Mouse (Mus musculus): Measurements from ENCODE around the gene Tulp1. TPM values are rescaled to one million over a fixed set of nuclear protein-coding genes. Genes with fewer than 3 reads are reported as not detected.

The Tulp1 gene
- polyA plus RNA-seq (2015; fragmentation: Nextera tagmentation; extraction: Ambion mirVana): 0.56 and 0.71 TPM in 2 replicates

GRCm38 (mm10) chr17:28365122-28365521 is at the start of gene Tulp1:
TSS of gene Tulp1 (minus strand) at chr17:28365222.

GRCm38 (mm10) chr17:28350466-28351352 is 14.3 kb downstream of the Tulp1 start, which contains the start of gene Tead3:
TSS of gene Tead3 (minus strand) at chr17:28350817.

DNA sequence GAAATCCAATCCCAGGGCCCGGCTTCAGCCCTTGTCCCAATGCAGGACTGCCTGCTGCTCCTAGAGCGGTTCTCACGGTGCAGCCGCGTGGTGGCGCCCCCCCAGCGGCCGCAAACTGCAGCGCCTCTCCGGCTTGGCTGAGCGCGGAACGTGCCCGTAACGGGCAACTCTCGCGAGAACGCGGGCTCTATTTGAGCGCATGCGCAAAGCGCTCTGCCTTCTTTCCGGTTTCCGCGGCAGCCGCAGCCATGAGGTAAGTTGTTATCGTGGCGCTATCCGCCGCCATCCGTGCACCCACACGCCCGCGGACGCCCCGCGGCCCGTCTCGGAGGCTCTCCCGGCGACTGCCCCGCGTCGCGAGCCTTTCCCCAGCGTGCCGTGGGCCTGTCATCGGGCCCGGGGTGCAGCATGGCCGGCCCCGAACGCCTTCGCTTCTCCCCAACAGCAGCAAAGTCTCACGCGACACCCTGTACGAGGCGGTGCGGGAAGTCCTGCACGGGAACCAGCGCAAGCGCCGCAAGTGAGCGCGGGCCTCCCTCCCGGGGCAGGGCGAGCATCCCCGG is 36.6 kb downstream of the Tulp1 start, which contains the start of gene Rpl10a:
Rpl10a (plus strand) TSS at position 106 of the 563 bp plus-strand sequence.

GRCm38 (mm10) chr17:28313212-28313879 is 51.7 kb downstream of the Tulp1 start, which contains the start of gene Fance:
TSS of gene Fance (plus strand) at chr17:28313519.

Other genes with a start within 250 kb of the Tulp1 start
- 0.65 and 0.74 TPM in 2 replicates for gene Scube3, start 223.1 kb downstream of the Tulp1 start, polyA plus RNA-seq (2015; fragmentation: Nextera tagmentation; extraction: Ambion mirVana)
- gene Zfp523, start 188.1 kb downstream of the Tulp1 start, polyA plus RNA-seq (2015; fragmentation: Nextera tagmentation; extraction: Ambion mirVana): 16.8 and 19.2 TPM in 2 replicates
- 2.8 and 4.4 TPM in 2 replicates for gene Def6, start 157.4 kb downstream of the Tulp1 start, polyA plus RNA-seq (2015; fragmentation: Nextera tagmentation; extraction: Ambion mirVana)
- gene Ppard, start 132.5 kb downstream of the Tulp1 start, polyA plus RNA-seq (2015; fragmentation: Nextera tagmentation; extraction: Ambion mirVana): 1.9 TPM in 2 replicates
- 18.4 and 18.5 TPM in 2 replicates for gene Fance, start 51.7 kb downstream of the Tulp1 start, polyA plus RNA-seq (2015; fragmentation: Nextera tagmentation; extraction: Ambion mirVana)
- 337 and 400 TPM in 2 replicates for gene Rpl10a, start 36.8 kb downstream of the Tulp1 start, polyA plus RNA-seq (2015; fragmentation: Nextera tagmentation; extraction: Ambion mirVana)
- 3.5 and 3.6 TPM in 2 replicates for gene Tead3, start 14.4 kb downstream of the Tulp1 start, polyA plus RNA-seq (2015; fragmentation: Nextera tagmentation; extraction: Ambion mirVana)
- gene Fkbp5, start 152.3 kb upstream of the Tulp1 start, polyA plus RNA-seq (2015; fragmentation: Nextera tagmentation; extraction: Ambion mirVana): 6.8 and 9.6 TPM in 2 replicates
- not detected in 2 replicates for gene Armc12, start 165.6 kb upstream of the Tulp1 start, polyA plus RNA-seq (2015; fragmentation: Nextera tagmentation; extraction: Ambion mirVana)
- not detected in 2 replicates for gene Clpsl2, start 184.2 kb upstream of the Tulp1 start, polyA plus RNA-seq (2015; fragmentation: Nextera tagmentation; extraction: Ambion mirVana)
- gene Clps, start 195.5 kb upstream of the Tulp1 start, polyA plus RNA-seq (2015; fragmentation: Nextera tagmentation; extraction: Ambion mirVana): not detected in 2 replicates
- 0.09 and 0.19 TPM in 2 replicates for gene Lhfpl5, start 210.4 kb upstream of the Tulp1 start, polyA plus RNA-seq (2015; fragmentation: Nextera tagmentation; extraction: Ambion mirVana)